Mouse (Mus musculus): ENCODE results near the gene Jtb. TPM values are rescaled to one million over a fixed set of nuclear protein-coding genes. Genes with fewer than 3 reads are reported as not detected.
"Not testable (repeated sequence)": the region's sequence is repeated elsewhere in the genome, so short reads cannot be mapped to it uniquely, and the experiment has no call there.

The Jtb gene
- polyA plus RNA-seq, 1 experiment from 2014 or later: 106 TPM

- H3K27me3 ChIP-seq (replicated peaks; ENCODE audit: control insufficient read depth, insufficient read depth, low read length): no peaks in the 10 kb centered on the region
- peaks cover 24% of the 10 kb centered on the region for H3K4me1 ChIP-seq (replicated peaks; ENCODE audit: control insufficient read depth, insufficient read depth, low read length)
- no peak overlapping the region for H3K4me3 ChIP-seq (replicated peaks; ENCODE audit: low read length)
- no peak overlapping the region for H3K27ac ChIP-seq (ENCODE audit: low read length)
- no peak for ATAC-seq
- H3K36me3 ChIP-seq (ENCODE audit: control insufficient read depth, insufficient read depth): no peaks in the 10 kb centered on the region
- no peak overlapping the region for H3K9ac ChIP-seq (replicated peaks; ENCODE audit: low read depth, low read length)
- no peaks in the 10 kb centered on the region for H3K9me3 ChIP-seq (ENCODE audit: control insufficient read depth, low read length)
- 49% methylated on average over 2 of the region's 2 CpGs for WGBS
- no peak overlapping the region for H3K4me2 ChIP-seq (ENCODE audit: low read length)
Observed at GRCm38 (mm10) chr3:90245406-90245805, 14.0 kb downstream of the Jtb start.

- WGBS: 0% methylated on average over 3 of the region's 3 CpGs
- no peaks in the 10 kb centered on the region for H3K9me3 ChIP-seq (ENCODE audit: control insufficient read depth, low read length)
- H3K4me2 ChIP-seq (ENCODE audit: low read length): peak overlapping the region; percentile 75
- peak overlapping the region; percentile 63 for H3K4me3 ChIP-seq (replicated peaks; ENCODE audit: low read length)
- H3K27me3 ChIP-seq (replicated peaks; ENCODE audit: control insufficient read depth, insufficient read depth, low read length): no peaks in the 10 kb centered on the region
- peak overlapping the region; percentile 58 for H3K27ac ChIP-seq (ENCODE audit: low read length)
- H3K9ac ChIP-seq (replicated peaks; ENCODE audit: low read depth, low read length): peak overlapping the region; percentile 72
- H3K36me3 ChIP-seq (ENCODE audit: control insufficient read depth, insufficient read depth): no peaks in the 10 kb centered on the region; the same call in 1 of the 2 replicates
- H3K4me1 ChIP-seq (replicated peaks; ENCODE audit: control insufficient read depth, insufficient read depth, low read length): peaks cover 23% of the 10 kb centered on the region
- 0 out of 2 replicates have a peak, but pooled peaks have one; percentile 9 for ATAC-seq
Observed at GRCm38 (mm10) chr3:90247630-90247959, 16.2 kb downstream of the Jtb start.

- peak within 1 kb of the TSS; percentile 72 for H3K9ac ChIP-seq (replicated peaks; ENCODE audit: low read depth, low read length)
- ATAC-seq: peak; percentile 96
- peak within 1 kb of the TSS; percentile 63 for H3K4me3 ChIP-seq (replicated peaks; ENCODE audit: low read length)
- no peaks in the 10 kb centered on the region for H3K27me3 ChIP-seq (replicated peaks; ENCODE audit: control insufficient read depth, insufficient read depth, low read length)
- peak within 1 kb of the TSS; percentile 58 for H3K27ac ChIP-seq (ENCODE audit: low read length)
- H3K9me3 ChIP-seq (ENCODE audit: control insufficient read depth, low read length): no peaks in the 10 kb centered on the region
- WGBS: under 1% methylated on average over 39 of the region's 44 CpGs
- no peaks in the 10 kb centered on the region; the same call in 1 of the 2 replicates for H3K36me3 ChIP-seq (ENCODE audit: control insufficient read depth, insufficient read depth)
- H3K4me1 ChIP-seq (replicated peaks; ENCODE audit: control insufficient read depth, insufficient read depth, low read length): peaks cover 18% of the 10 kb centered on the region
- peak within 1 kb of the TSS; percentile 75 for H3K4me2 ChIP-seq (ENCODE audit: low read length)
Observed at GRCm38 (mm10) chr3:90247960-90248745, 16.8 kb downstream of the Jtb start, which contains the start of gene Slc39a1. TSS of gene Slc39a1 (plus strand) at chr3:90248172.

- Histone ChIP-seq H3K4me3 (replicated peaks; ENCODE audit: low read length) (peak overlapping the region; percentile 63), H3K36me3 (ENCODE audit: control insufficient read depth, insufficient read depth) (no peaks in the 10 kb centered on the region; the same call in 1 of the 2 replicates), H3K9me3 (ENCODE audit: control insufficient read depth, low read length) (no peaks in the 10 kb centered on the region), H3K27ac (ENCODE audit: low read length) (no peak overlapping the region), H3K4me1 (replicated peaks; ENCODE audit: control insufficient read depth, insufficient read depth, low read length) (peaks cover 14% of the 10 kb centered on the region), H3K9ac (replicated peaks; ENCODE audit: low read depth, low read length) (peak overlapping the region; percentile 72), H3K27me3 (replicated peaks; ENCODE audit: control insufficient read depth, insufficient read depth, low read length) (no peaks in the 10 kb centered on the region), H3K4me2 (ENCODE audit: low read length) (peak overlapping the region; percentile 75)
- no peak for ATAC-seq
- 6% methylated on average over 10 of the region's 10 CpGs for WGBS
Observed at GRCm38 (mm10) chr3:90248746-90249100, 17.3 kb downstream of the Jtb start.

GRCm38 (mm10) chr3:90250791-90251190 lies 19.4 kb downstream of the Jtb start:
- 94% methylated on average over 6 of the region's 6 CpGs for WGBS
- Histone ChIP-seq H3K36me3 (ENCODE audit: control insufficient read depth, insufficient read depth) (no peaks in the 10 kb centered on the region; the same call in 1 of the 2 replicates), H3K9ac (replicated peaks; ENCODE audit: low read depth, low read length) (no peak overlapping the region), H3K4me3 (replicated peaks; ENCODE audit: low read length) (no peak overlapping the region), H3K9me3 (ENCODE audit: control insufficient read depth, low read length) (no peaks in the 10 kb centered on the region), H3K4me2 (ENCODE audit: low read length) (no peak overlapping the region), H3K27me3 (replicated peaks; ENCODE audit: control insufficient read depth, insufficient read depth, low read length) (no peaks in the 10 kb centered on the region), H3K4me1 (replicated peaks; ENCODE audit: control insufficient read depth, insufficient read depth, low read length) (peaks cover 22% of the 10 kb centered on the region), H3K27ac (ENCODE audit: low read length) (no peak overlapping the region)
- no peak for ATAC-seq

- H3K4me2 ChIP-seq (ENCODE audit: low read length); H3K27me3 ChIP-seq (replicated peaks; ENCODE audit: control insufficient read depth, insufficient read depth, low read length); ATAC-seq; H3K9me3 ChIP-seq (ENCODE audit: control insufficient read depth, low read length); H3K4me3 ChIP-seq (replicated peaks; ENCODE audit: low read length); H3K36me3 ChIP-seq (ENCODE audit: control insufficient read depth, insufficient read depth); H3K9ac ChIP-seq (replicated peaks; ENCODE audit: low read depth, low read length); H3K27ac ChIP-seq (ENCODE audit: low read length): not testable (repeated sequence)
- peaks cover 27% of the 10 kb centered on the region for H3K4me1 ChIP-seq (replicated peaks; ENCODE audit: control insufficient read depth, insufficient read depth, low read length)
- WGBS: 95% methylated on average over 7 of the region's 12 CpGs
Observed at GRCm38 (mm10) chr3:90251731-90252226, 20.4 kb downstream of the Jtb start.

GRCm38 (mm10) chr3:90252659-90253058 lies 21.3 kb downstream of the Jtb start:
- H3K9me3 ChIP-seq (ENCODE audit: control insufficient read depth, low read length); H3K4me3 ChIP-seq (replicated peaks; ENCODE audit: low read length): not testable (repeated sequence)

GRCm38 (mm10) chr3:90253174-90253573 lies 21.8 kb downstream of the Jtb start:
- peak; percentile 1 for ATAC-seq
- not testable (repeated sequence) for H3K36me3 ChIP-seq (ENCODE audit: control insufficient read depth, insufficient read depth)
- 68% methylated on average over 1 of the region's 1 CpGs for WGBS

More at GRCm38 (mm10) chr3:90252659-90253058, 21.3 kb downstream of the Jtb start:
- H3K27ac ChIP-seq (ENCODE audit: low read length); H3K4me2 ChIP-seq (ENCODE audit: low read length); H3K9ac ChIP-seq (replicated peaks; ENCODE audit: low read depth, low read length); ATAC-seq; H3K36me3 ChIP-seq (ENCODE audit: control insufficient read depth, insufficient read depth); H3K27me3 ChIP-seq (replicated peaks; ENCODE audit: control insufficient read depth, insufficient read depth, low read length): not testable (repeated sequence)
- H3K4me1 ChIP-seq (replicated peaks; ENCODE audit: control insufficient read depth, insufficient read depth, low read length): peaks cover 24% of the 10 kb centered on the region
- WGBS: 89% methylated on average over 2 of the region's 2 CpGs

GRCm38 (mm10) chr3:90253653-90254418 lies 22.4 kb downstream of the Jtb start, which contains the start of gene Crtc2:
TSS of gene Crtc2 (plus strand) at chr3:90254163.
- peak within 1 kb of the TSS; percentile 60; the same call in 1 of the 2 replicates for H3K27ac ChIP-seq (ENCODE audit: low read length)
- WGBS: under 1% methylated on average over 38 of the region's 40 CpGs
- no peaks in the 10 kb centered on the region; the same call in 1 of the 2 replicates for H3K36me3 ChIP-seq (ENCODE audit: control insufficient read depth, insufficient read depth)
- H3K4me1 ChIP-seq (replicated peaks; ENCODE audit: control insufficient read depth, insufficient read depth, low read length): peaks cover 21% of the 10 kb centered on the region
- H3K9me3 ChIP-seq (ENCODE audit: control insufficient read depth, low read length): no peaks in the 10 kb centered on the region
- H3K9ac ChIP-seq (replicated peaks; ENCODE audit: low read depth, low read length): peak within 1 kb of the TSS; percentile 89
- H3K4me2 ChIP-seq (ENCODE audit: low read length): peak within 1 kb of the TSS; percentile 87
- peak within 1 kb of the TSS; percentile 96 for H3K4me3 ChIP-seq (replicated peaks; ENCODE audit: low read length)
- no peaks in the 10 kb centered on the region for H3K27me3 ChIP-seq (replicated peaks; ENCODE audit: control insufficient read depth, insufficient read depth, low read length)
- ATAC-seq: peak; percentile 98

More at GRCm38 (mm10) chr3:90253174-90253573, 21.8 kb downstream of the Jtb start:
- H3K4me3 ChIP-seq (replicated peaks; ENCODE audit: low read length); H3K27me3 ChIP-seq (replicated peaks; ENCODE audit: control insufficient read depth, insufficient read depth, low read length); H3K9me3 ChIP-seq (ENCODE audit: control insufficient read depth, low read length); H3K27ac ChIP-seq (ENCODE audit: low read length); H3K9ac ChIP-seq (replicated peaks; ENCODE audit: low read depth, low read length); H3K4me2 ChIP-seq (ENCODE audit: low read length): not testable (repeated sequence)
- H3K4me1 ChIP-seq (replicated peaks; ENCODE audit: control insufficient read depth, insufficient read depth, low read length): peaks cover 24% of the 10 kb centered on the region

All from forebrain, embryonic 16.5 days (tissue).